Mouse (Mus musculus) ES-E14 (cell line): ENCODE measurements around the gene Lingo3.

Source experiments
- CHD2 ChIP-seq: IDR thresholded peaks from 2 replicates; pipeline ENCODE4 v1.6.1; 2014; ENCODE audit warnings: mild to moderate bottlenecking, low read depth, low read length, inconsistent platforms
- ZNF384 ChIP-seq: IDR thresholded peaks from 2 replicates; pipeline ENCODE4 v1.6.1; 2012; ENCODE audit warnings: low read depth, low read length, inconsistent platforms

DNA sequence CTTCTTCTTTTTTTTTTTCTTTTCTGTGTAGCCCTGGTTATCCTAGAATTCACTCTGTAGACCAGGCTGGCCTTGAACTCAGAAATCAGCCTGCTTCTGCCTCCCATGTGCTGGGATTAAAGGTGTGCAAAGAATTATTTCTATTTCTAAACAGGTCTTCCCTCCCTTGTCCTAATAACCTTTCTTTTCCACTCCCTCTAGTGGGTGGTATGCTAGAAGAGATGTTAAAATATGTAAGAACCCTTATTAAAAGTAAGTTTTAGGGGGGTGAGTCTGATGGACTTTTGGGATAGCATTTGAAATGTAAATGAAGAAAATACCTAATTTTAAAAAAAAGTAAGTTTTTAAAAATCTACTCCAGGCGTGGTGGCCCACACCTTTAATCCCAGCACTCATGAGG, 20.5 kb downstream of the Lingo3 start:
- no peak for TF ChIP-seq CHD2
- TF ChIP-seq ZNF384, result no peak
